Mouse (Mus musculus): Measurements from ENCODE around the gene Cacna1g. TPM values are rescaled to one million over a fixed set of nuclear protein-coding genes. Genes with fewer than 3 reads are reported as not detected.

The Cacna1g gene
- polyA plus RNA-seq, 1 experiment: 3.4 TPM

GRCm38 (mm10) chr11:94456347-94456746 is 17.7 kb downstream of the Cacna1g start:
- TF ChIP-seq CTCF (IDR thresholded peaks at IDR 0.05; ENCODE audit: control insufficient read depth, insufficient read depth, insufficient replicate concordance, low read depth, low read length) (no peak), POLR2A (IDR thresholded peaks at IDR 0.05; ENCODE audit: control insufficient read depth, low read depth, low read length) (no peak)
- no peak overlapping the region for H3K27ac ChIP-seq (ENCODE audit: control insufficient read depth, insufficient read depth, low read depth, low read length)

DNA sequence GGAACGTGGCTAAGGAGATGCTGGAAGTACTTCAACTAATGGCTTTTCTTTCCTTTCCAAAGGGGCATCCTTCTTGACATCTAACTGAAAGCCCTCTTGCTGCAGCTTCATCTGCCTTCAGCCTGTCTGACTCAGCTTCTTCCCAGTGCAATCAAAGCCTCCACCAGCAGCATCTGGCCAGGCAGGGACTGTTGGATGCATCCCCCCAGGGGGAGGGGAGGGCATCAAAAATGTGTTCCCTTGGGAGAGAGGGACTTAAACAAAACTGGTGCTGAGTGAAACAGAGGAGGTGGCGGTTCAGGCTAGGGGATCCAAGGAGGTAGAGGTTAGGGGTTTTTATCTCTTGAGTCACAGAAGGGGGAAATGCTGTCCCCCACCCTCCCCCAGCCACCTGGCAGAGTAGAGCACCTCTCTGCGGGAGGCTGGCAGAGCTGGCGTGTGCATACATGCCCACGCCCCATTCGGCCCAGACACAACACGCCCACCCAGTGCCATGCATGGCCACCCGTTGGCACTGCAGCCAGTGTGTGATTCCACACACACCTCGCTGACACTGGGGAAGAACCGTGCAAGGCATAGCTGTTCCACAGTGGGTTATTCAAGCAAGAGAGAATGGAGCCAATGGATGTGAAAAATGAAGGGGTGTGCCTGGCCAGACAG is 18.7 kb downstream of the Cacna1g start:
- no peak overlapping the region for H3K4me3 ChIP-seq (ENCODE audit: control insufficient read depth, low read depth, low read length)
- no peak overlapping the region for H3K27ac ChIP-seq (ENCODE audit: control insufficient read depth, insufficient read depth, low read depth, low read length)
- H3K36me3 ChIP-seq (ENCODE audit: control insufficient read depth, insufficient read depth, low read length): no peaks in the 10 kb centered on the region
- H3K4me1 ChIP-seq (ENCODE audit: control insufficient read depth, insufficient read depth, low read length): peaks cover 13% of the 10 kb centered on the region
- TF ChIP-seq CTCF (IDR thresholded peaks at IDR 0.05; ENCODE audit: control insufficient read depth, insufficient read depth, insufficient replicate concordance, low read depth, low read length): no peak
- no peak for TF ChIP-seq POLR2A (IDR thresholded peaks at IDR 0.05; ENCODE audit: control insufficient read depth, low read depth, low read length)
- no peaks in the 10 kb centered on the region for H3K27me3 ChIP-seq (ENCODE audit: control insufficient read depth, insufficient read depth, low read length)

More at GRCm38 (mm10) chr11:94456347-94456746, 17.7 kb downstream of the Cacna1g start:
- Histone ChIP-seq H3K36me3 (ENCODE audit: control insufficient read depth, insufficient read depth, low read length) (no peaks in the 10 kb centered on the region), H3K4me1 (ENCODE audit: control insufficient read depth, insufficient read depth, low read length) (peaks cover 6% of the 10 kb centered on the region), H3K27me3 (ENCODE audit: control insufficient read depth, insufficient read depth, low read length) (no peaks in the 10 kb centered on the region), H3K4me3 (ENCODE audit: control insufficient read depth, low read depth, low read length) (no peak overlapping the region)

- H3K27ac ChIP-seq (ENCODE audit: control insufficient read depth, insufficient read depth, low read depth, low read length): no peak overlapping the region
- no peaks in the 10 kb centered on the region for H3K36me3 ChIP-seq (ENCODE audit: control insufficient read depth, insufficient read depth, low read length)
These were observed 19.2 kb downstream of the Cacna1g start for GRCm38 (mm10) chr11:94454756-94455155.

GRCm38 (mm10) chr11:94451091-94451773 is 22.8 kb downstream of the Cacna1g start:
- no peaks in the 10 kb centered on the region for H3K36me3 ChIP-seq (ENCODE audit: control insufficient read depth, insufficient read depth, low read length)
- no peak overlapping the region for H3K27ac ChIP-seq (ENCODE audit: control insufficient read depth, insufficient read depth, low read depth, low read length)
- TF ChIP-seq POLR2A (IDR thresholded peaks at IDR 0.05; ENCODE audit: control insufficient read depth, low read depth, low read length): no peak
- no peak for TF ChIP-seq CTCF (IDR thresholded peaks at IDR 0.05; ENCODE audit: control insufficient read depth, insufficient read depth, insufficient replicate concordance, low read depth, low read length)
- peaks cover 15% of the 10 kb centered on the region for H3K4me1 ChIP-seq (ENCODE audit: control insufficient read depth, insufficient read depth, low read length)
- no peaks in the 10 kb centered on the region for H3K27me3 ChIP-seq (ENCODE audit: control insufficient read depth, insufficient read depth, low read length)
- no peak overlapping the region for H3K4me3 ChIP-seq (ENCODE audit: control insufficient read depth, low read depth, low read length)

More at GRCm38 (mm10) chr11:94454756-94455155, 19.2 kb downstream of the Cacna1g start:
- peaks cover 13% of the 10 kb centered on the region for H3K4me1 ChIP-seq (ENCODE audit: control insufficient read depth, insufficient read depth, low read length)
- no peaks in the 10 kb centered on the region for H3K27me3 ChIP-seq (ENCODE audit: control insufficient read depth, insufficient read depth, low read length)
- TF ChIP-seq CTCF (IDR thresholded peaks at IDR 0.05; ENCODE audit: control insufficient read depth, insufficient read depth, insufficient replicate concordance, low read depth, low read length): no peak
- TF ChIP-seq POLR2A (IDR thresholded peaks at IDR 0.05; ENCODE audit: control insufficient read depth, low read depth, low read length): no peak
- H3K4me3 ChIP-seq (ENCODE audit: control insufficient read depth, low read depth, low read length): no peak overlapping the region

- TF ChIP-seq POLR2A (IDR thresholded peaks at IDR 0.05; ENCODE audit: control insufficient read depth, low read depth, low read length) (no peak), CTCF (IDR thresholded peaks at IDR 0.05; ENCODE audit: control insufficient read depth, insufficient read depth, insufficient replicate concordance, low read depth, low read length) (no peak)
- Histone ChIP-seq H3K4me3 (ENCODE audit: control insufficient read depth, low read depth, low read length) (no peak overlapping the region), H3K36me3 (ENCODE audit: control insufficient read depth, insufficient read depth, low read length) (no peaks in the 10 kb centered on the region), H3K27me3 (ENCODE audit: control insufficient read depth, insufficient read depth, low read length) (no peaks in the 10 kb centered on the region), H3K27ac (ENCODE audit: control insufficient read depth, insufficient read depth, low read depth, low read length) (no peak overlapping the region), H3K4me1 (ENCODE audit: control insufficient read depth, insufficient read depth, low read length) (peaks cover 15% of the 10 kb centered on the region)
These were observed 24.1 kb downstream of the Cacna1g start for GRCm38 (mm10) chr11:94449886-94450285.

DNA sequence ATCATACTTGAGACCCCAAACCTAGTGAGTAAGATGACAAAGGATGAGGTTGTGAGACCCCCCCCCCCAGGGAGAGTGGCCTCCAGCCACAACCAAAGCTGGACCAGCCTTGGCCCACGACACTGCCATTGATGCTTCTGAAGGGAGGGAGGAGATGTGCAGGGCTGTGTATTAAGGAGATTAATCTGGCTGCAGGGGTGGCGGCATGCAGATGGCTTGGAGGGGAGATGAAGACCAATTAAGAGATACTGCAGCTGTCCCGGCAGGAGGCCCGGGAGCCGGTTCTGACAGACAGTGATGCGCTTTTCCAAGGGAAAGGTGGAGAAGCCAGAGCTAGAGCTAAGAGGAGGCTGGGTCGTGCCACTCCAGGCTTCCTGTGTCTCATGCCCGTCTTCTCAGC is 24.8 kb downstream of the Cacna1g start:
- H3K27me3 ChIP-seq (ENCODE audit: control insufficient read depth, insufficient read depth, low read length): no peaks in the 10 kb centered on the region
- H3K36me3 ChIP-seq (ENCODE audit: control insufficient read depth, insufficient read depth, low read length): no peaks in the 10 kb centered on the region
- peaks cover 15% of the 10 kb centered on the region for H3K4me1 ChIP-seq (ENCODE audit: control insufficient read depth, insufficient read depth, low read length)
- no peak overlapping the region for H3K4me3 ChIP-seq (ENCODE audit: control insufficient read depth, low read depth, low read length)
- no peak for TF ChIP-seq POLR2A (IDR thresholded peaks at IDR 0.05; ENCODE audit: control insufficient read depth, low read depth, low read length)
- no peak for TF ChIP-seq CTCF (IDR thresholded peaks at IDR 0.05; ENCODE audit: control insufficient read depth, insufficient read depth, insufficient replicate concordance, low read depth, low read length)
- no peak overlapping the region for H3K27ac ChIP-seq (ENCODE audit: control insufficient read depth, insufficient read depth, low read depth, low read length)

DNA sequence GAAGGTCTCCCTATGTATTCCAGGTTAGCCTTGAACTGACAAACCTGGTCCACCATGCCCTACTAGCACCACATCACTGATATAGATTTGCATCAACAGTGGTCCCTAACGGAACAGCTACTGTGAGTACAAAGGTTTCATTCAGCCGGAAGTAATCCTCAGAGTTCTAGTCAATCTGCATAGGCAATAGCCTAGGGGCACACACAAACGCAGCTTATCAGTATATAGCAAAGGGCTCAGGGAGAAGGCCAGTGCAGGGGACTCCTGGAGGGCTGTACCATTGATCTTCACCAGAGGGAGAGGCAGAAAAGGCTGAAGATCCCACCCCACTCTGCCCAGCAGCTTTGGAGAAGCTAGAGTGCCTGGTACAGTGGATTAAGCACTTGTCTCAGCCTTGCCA is 27.0 kb downstream of the Cacna1g start:
- H3K27me3 ChIP-seq (ENCODE audit: control insufficient read depth, insufficient read depth, low read length): no peaks in the 10 kb centered on the region
- H3K4me3 ChIP-seq (ENCODE audit: control insufficient read depth, low read depth, low read length): no peak overlapping the region
- peaks cover 15% of the 10 kb centered on the region for H3K4me1 ChIP-seq (ENCODE audit: control insufficient read depth, insufficient read depth, low read length)
- no peak for TF ChIP-seq CTCF (IDR thresholded peaks at IDR 0.05; ENCODE audit: control insufficient read depth, insufficient read depth, insufficient replicate concordance, low read depth, low read length)
- TF ChIP-seq POLR2A (IDR thresholded peaks at IDR 0.05; ENCODE audit: control insufficient read depth, low read depth, low read length): no peak
- H3K36me3 ChIP-seq (ENCODE audit: control insufficient read depth, insufficient read depth, low read length): no peaks in the 10 kb centered on the region
- no peak overlapping the region for H3K27ac ChIP-seq (ENCODE audit: control insufficient read depth, insufficient read depth, low read depth, low read length)
